Mouse (Mus musculus): ENCODE measurements at regions not wholly inside any gene's neighbourhood (a gene's known extent, or its start where the extent isn't known, plus 50 kb on each side); places are given as distances from the start of the nearest gene placed in this dataset.

DNA sequence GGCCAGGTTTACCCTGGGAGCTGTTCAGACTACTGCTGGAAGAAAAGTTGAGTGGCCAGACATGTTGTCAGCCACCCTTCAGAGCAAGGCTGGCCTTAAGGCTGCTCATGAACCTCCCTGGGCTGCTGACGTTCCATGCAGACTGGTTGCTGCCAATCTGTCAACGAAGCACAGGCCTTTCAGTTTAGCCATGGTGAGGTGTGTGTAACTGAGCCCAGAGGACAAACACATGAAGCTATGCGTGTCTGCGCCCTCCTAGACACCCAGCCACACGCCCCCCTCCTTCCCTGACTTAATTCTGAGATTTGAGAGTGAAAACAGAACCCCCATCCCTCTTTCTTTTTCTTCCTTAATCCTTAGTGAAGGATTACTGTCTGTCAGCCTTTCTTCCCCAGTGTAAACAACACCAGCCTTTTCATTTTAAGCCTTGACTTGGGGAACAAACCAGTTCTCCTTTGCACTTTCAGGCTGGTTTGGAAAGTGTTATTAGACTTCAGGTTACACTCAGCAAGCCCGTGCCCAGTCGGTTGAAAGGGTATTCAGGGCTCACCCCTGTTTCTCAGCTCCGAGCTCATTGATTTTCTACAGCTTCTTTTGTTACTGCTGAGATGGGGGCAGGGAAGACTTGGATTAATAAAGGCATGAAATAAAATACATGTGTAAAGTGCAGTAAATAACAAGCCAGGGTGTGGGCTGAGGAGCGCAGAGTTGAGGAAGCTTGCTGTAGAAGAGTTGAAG, 379.4 kb downstream of the Dmrt2 start:
- DNase-seq: no peak

GRCm38 (mm10) chr19:26059668-26060067, 387.5 kb downstream of the Dmrt2 start:
- DNase-seq: no peak

DNA sequence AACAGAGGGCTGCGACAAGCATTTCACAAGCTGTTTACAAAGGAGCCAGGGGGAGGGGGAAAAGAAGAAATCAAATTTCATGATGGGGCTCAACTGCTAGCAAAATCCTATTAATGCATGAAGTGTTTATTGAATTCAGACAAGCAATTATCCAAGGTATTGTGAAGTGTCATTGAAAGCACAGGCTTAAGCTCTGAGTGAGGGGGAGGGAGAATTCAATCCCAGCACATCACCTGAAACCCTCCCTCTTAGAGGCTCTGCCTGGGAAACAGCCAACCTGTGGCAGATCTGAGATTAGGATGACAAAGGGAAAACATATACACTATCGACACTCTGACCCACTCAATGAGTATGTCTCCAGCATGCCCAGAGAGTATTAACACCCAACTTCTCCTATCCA, 396.3 kb downstream of the Dmrt2 start:
- DNase-seq: no peak

- no peak for DNase-seq
Observed at GRCm38 (mm10) chr19:26069908-26070307, 397.7 kb downstream of the Dmrt2 start.

GRCm38 (mm10) chr19:26088318-26088717, 416.1 kb downstream of the Dmrt2 start:
- no peak for DNase-seq

GRCm38 (mm10) chr19:26091386-26091785, 419.2 kb downstream of the Dmrt2 start:
- peak; percentile 66 for DNase-seq

DNA sequence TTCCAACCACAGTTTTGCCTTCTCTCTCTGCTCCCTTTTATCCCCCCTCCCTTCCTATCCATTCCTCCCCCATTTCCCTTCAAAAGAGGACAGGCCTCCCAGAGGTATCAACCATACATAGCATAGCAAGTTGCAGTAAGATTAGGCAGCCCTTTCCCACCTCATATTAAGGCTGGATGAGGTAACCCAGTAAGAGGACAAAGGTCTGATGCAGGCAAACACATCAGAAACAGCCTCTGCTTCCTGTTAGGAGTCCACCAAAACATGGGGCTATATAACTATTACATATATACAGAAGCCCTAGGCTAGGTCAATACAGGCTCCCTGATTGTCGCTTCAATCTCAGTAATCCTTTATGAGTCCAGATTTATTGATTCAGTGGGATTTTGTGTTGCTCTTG, 421.6 kb downstream of the Dmrt2 start:
- no peak for DNase-seq

DNA sequence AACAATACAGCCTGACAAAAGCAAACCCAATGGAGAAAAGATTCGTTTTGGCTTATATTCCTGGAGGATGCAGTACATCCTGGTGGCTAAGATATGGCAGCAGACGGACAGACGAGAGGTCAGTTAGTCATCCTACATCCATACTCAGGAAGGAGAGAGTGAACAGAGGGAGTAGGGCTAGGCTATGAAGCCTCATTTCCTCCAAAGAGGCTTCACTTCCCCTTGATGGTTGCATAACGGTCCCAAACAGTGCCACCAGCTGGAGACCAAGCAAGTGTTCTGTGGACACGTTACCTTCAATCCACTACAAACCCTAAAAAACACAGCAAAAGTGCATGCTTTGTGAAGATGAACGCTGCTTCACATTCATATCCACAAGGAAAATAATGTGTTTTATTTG, 442.1 kb downstream of the Dmrt2 start:
- no peak for DNase-seq

DNA sequence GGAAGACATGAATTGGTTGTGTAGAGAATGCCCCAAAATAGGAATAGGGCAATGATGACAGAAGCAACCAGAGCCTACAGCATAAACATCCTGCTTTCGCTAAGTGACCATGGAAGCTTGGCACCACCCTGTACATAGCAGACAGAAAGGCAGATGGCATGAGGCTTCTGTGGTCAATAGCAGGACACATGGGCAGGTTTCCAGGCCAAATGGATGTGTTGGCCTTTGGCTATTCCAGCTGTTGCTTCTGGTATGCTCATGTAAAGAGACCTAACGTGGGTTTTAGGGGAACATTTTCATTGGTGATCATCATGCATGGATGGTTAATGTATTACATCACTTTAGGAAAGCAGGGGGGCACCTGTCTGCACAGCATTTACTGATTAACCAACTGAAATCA, 456.2 kb downstream of the Dmrt2 start:
- DNase-seq: no peak

- no peak for DNase-seq
Observed at GRCm38 (mm10) chr19:26134385-26134784, 462.2 kb downstream of the Dmrt2 start.

GRCm38 (mm10) chr19:26135398-26136104, 463.3 kb downstream of the Dmrt2 start:
- DNase-seq: no peak

DNA sequence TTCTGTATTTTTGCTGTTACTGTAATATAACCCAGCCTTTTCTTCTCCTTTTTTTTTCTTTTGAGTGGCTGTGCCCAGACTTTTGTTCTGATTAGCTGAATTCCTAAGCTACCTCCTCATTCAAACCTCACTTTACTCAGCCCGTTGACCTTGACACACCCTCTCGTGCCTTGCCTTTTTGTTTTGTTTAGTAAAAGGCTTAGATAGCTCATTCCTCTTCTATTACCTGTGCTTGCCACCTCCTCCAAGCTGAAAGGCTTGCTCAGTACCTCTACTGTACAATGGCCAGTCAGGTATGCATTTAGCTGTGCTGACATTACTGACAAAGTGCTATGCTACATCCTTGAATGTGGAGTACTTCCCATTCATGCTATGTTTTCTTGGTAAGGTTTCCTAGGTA, 464.2 kb upstream of the Smarca2 start:
- no peak for DNase-seq

- DNase-seq: no peak
Observed at GRCm38 (mm10) chr19:26143539-26143938, 461.3 kb upstream of the Smarca2 start.

DNA sequence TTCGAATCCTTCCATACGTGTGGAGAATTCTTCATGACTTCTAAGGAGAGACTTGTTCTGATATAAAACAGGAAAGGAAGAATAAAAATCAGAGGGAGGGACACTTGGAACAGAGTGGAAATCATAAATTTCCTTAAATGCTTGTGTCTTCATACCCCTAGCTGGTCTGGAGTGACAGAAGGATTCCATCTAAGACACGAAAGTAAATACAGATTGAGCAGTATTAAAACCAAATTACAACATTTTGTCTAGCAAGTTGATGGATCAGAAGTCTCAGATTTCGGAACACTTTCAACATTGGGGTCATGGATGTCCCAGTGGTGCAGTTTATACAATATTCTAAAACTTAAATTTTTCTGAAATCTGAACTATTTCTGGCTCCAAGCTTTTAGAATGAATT, 453.6 kb upstream of the Smarca2 start:
- no peak for DNase-seq

DNA sequence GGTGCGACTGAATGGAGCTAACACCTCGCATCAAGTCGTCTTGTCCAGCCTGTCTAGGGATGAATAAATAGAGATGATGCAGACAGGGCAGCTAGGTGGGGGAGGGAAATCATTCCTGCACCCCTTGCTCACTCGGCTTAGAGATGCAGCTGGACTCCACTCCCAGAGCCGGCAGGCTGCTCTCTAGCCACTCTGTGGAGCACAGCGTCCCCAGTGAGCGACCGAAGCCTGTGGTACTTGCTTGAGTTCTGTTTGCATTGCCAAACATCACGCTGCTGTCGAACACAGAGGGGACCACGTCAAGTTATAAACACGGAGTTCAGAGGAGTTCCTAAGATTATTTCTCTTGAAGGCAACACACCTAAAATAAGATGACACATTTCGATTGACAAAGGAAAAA, 439.9 kb upstream of the Smarca2 start:
- no peak for DNase-seq

GRCm38 (mm10) chr19:26181774-26182173, 423.1 kb upstream of the Smarca2 start:
- peak; percentile 13 for DNase-seq

DNA sequence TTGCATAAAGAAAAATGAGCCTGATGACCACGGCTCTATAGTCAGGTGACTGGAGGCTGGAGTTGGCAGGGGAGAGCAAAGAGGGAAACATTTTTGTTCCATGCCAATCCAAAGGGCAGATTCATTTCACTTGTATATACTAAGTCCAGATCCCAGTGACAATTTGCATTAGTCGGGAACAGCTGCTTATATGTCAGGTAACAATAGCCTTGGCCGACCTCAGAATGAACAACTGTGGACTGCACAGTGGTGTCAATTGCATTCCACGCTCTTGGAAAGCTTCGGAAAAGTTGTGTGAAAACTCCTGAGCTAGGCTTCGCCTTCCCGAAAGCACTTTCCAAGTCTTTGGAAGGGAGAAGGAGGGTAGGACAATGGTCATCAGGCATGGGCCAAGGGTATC, 419.8 kb upstream of the Smarca2 start:
- DNase-seq: no peak

GRCm38 (mm10) chr19:26190803-26191202, 414.0 kb upstream of the Smarca2 start:
- DNase-seq: no peak

DNA sequence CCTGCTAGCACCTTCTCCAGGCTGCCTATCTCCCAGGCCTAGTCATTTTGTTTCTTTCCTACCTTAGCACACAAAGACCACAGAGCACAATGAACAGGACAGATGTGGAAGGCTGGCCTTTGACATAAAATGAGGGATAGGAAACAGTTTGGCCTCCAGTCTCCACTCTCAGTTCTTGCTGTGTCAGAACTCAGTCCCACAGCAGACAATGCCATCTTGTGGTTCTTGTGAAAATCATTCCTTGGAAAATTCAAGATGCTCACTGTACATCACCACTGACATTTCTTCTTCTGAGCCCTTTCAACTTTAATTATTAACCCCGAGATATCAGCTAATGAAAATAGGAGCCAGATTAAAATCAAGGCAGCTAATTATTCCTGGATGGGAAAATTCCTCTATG, 411.2 kb upstream of the Smarca2 start:
- no peak for DNase-seq

DNA sequence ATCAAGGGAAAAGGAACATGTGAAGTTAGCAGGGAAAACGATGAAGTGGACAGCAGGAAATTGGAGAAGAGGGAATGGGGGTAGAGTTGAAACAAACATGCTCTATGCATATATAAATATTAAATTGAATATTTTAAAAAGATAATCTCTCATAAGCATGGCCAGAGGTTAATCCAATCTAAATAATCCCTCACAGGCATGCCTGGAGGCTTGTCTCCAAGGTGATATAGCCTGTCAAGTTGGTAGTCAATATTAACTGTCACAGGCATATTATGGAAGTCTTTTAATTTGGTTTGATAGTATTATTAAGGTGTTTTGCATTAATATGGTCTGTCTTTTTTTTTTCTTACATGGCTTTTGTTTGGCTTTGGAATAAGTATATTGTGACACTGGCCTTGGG, 396.1 kb upstream of the Smarca2 start:
- DNase-seq: no peak

DNA sequence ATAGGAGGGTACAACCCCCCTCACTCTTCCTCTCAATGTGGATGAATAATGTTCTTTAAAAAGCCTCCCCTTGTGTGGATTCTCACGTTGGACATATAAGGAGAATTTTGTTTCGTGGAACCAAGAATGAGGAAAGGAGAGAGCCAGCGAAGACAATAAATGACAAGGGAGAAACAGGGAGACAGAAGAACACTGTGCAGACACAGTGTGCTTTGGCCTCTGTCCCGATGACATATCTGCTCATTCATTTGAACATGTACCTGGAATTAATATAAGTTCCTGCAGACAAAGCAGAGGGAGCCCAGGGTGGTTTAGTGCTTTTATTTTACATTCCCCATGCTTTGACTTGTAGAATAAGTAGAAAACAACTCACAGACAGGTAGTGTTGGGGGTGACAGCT, 370.3 kb upstream of the Smarca2 start:
- no peak for DNase-seq

DNA sequence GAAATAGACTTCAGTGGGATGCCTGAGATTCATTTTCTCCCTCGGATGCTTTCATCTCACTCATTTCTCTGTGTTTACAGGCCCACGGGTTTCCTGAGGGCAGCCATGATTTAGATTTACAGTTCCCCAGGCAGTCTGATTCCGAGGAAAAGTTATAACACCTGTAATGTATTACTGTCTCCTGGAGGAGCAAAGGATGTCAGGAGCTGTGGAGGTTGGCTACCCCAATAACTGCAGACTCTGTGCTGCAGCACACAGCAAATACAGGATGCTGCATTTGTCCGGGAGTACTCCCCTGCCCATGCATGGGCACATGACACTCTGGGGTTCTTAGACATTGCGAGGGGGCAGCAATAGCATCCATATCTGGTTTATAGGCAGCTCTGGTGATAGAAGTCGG, 360.8 kb upstream of the Smarca2 start:
- no peak for DNase-seq

GRCm38 (mm10) chr19:26249751-26250150, 355.1 kb upstream of the Smarca2 start:
- no peak for DNase-seq

DNA sequence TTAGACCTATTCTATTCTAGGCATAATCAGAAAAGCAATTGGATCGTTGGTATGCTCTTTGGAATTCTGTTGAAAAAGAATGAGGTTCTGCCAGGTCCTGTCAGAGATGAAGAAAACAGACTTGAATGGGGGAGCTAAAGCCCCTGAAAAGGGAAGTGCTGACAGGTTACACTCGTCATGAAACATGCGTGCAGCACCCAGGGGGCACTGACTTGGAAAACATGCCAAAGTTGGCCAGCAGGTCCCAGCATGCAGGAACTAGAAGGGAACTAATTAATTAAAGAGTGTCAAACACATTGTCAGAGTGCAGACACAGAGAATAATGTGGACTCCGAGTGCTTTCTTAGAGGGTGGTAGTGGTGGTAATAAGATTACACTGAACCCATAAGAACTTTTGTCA, 346.2 kb upstream of the Smarca2 start:
- no peak for DNase-seq

All from adrenal gland, adult 2 months (tissue).